Mouse (Mus musculus) E14TG2a.4 (cell line): ENCODE measurements around the gene Abcf1.

Experiments
- H3K27me3 ChIP-seq: 2 replicates; pipeline ENCODE4 v1.6.1; 2014; ENCODE audit warnings: low read length, control low read depth; ENCODE audit not compliant: insufficient read depth
- H3K36me3 ChIP-seq: 2 replicates; pipeline ENCODE4 v1.6.1; 2014; ENCODE audit warnings: low read length, control low read depth; ENCODE audit not compliant: insufficient read depth
- H3K4me1 ChIP-seq: replicated peaks from 2 replicates; pipeline ENCODE4 v1.6.1; 2014; ENCODE audit warnings: low read depth, low read length, control low read depth
- H3K4me3 ChIP-seq: replicated peaks from 2 replicates; pipeline ENCODE4 v1.5.1; 2014; ENCODE audit warnings: mild to moderate bottlenecking, low read length
- H3K9me3 ChIP-seq: 2 replicates; pipeline ENCODE4 v1.6.1; 2014; ENCODE audit warnings: low read length, control low read depth
- CTCF ChIP-seq: conservative IDR thresholded peaks from 2 replicates; pipeline ENCODE4 v1.5.1; 2014; ENCODE audit warnings: low read length
- NANOG ChIP-seq: IDR thresholded peaks from 2 replicates; pipeline ENCODE4 v1.6.1; 2014; ENCODE audit warnings: borderline replicate concordance, low read length, mixed read lengths
- POU5F1 ChIP-seq: IDR thresholded peaks from 2 replicates; pipeline ENCODE4 v1.6.1; 2014; ENCODE audit warnings: low read length, borderline replicate concordance

The Abcf1 gene

GRCm38 (mm10) chr17:35917463-35918251 lies 51.9 kb downstream of the Abcf1 start:
- peak overlapping the region; percentile 99 for H3K4me3 ChIP-seq
- H3K27me3 ChIP-seq: no peaks in the 10 kb centered on the region
- peaks cover 69% of the 10 kb centered on the region for H3K36me3 ChIP-seq
- H3K4me1 ChIP-seq: peaks cover 58% of the 10 kb centered on the region
- no peak for TF ChIP-seq CTCF
- no peak for TF ChIP-seq POU5F1
- no peaks in the 10 kb centered on the region for H3K9me3 ChIP-seq

GRCm38 (mm10) chr17:35917143-35917462 lies 52.5 kb downstream of the Abcf1 start:
- H3K4me3 ChIP-seq: peak overlapping the region; percentile 99

GRCm38 (mm10) chr17:35916297-35917142 lies 53.0 kb downstream of the Abcf1 start, which contains the start of the genes Mrps18b and Ppp1r10:
Mrps18b (minus strand) TSS chr17:35916389.
Ppp1r10 (plus strand) TSS chr17:35916434.
- no peaks in the 10 kb centered on the region for H3K27me3 ChIP-seq

More at GRCm38 (mm10) chr17:35917143-35917462, 52.5 kb downstream of the Abcf1 start:
- Histone ChIP-seq H3K36me3 (peaks cover 69% of the 10 kb centered on the region), H3K27me3 (no peaks in the 10 kb centered on the region), H3K4me1 (peaks cover 58% of the 10 kb centered on the region), H3K9me3 (no peaks in the 10 kb centered on the region)
- no peak for TF ChIP-seq NANOG
- TF ChIP-seq POU5F1: no peak
- no peak for TF ChIP-seq CTCF

GRCm38 (mm10) chr17:35915538-35916296 lies 53.8 kb downstream of the Abcf1 start:
- Histone ChIP-seq H3K9me3 (no peaks in the 10 kb centered on the region), H3K4me3 (peak overlapping the region; percentile 99), H3K36me3 (peaks cover 70% of the 10 kb centered on the region), H3K27me3 (no peaks in the 10 kb centered on the region), H3K4me1 (peaks cover 56% of the 10 kb centered on the region)
- TF ChIP-seq CTCF: no peak; the same call in 1 of the 2 replicates
- TF ChIP-seq POU5F1: no peak
- TF ChIP-seq NANOG: no peak

More at GRCm38 (mm10) chr17:35916297-35917142, 53.0 kb downstream of the Abcf1 start, which contains the start of the genes Mrps18b and Ppp1r10:
- H3K36me3 ChIP-seq: peaks cover 69% of the 10 kb centered on the region
- peaks cover 56% of the 10 kb centered on the region for H3K4me1 ChIP-seq
- no peak for TF ChIP-seq NANOG
- 0 out of 2 replicates have a peak, but pooled peaks have one; percentile 13 for TF ChIP-seq CTCF
- no peak for TF ChIP-seq POU5F1
- peak within 1 kb of the TSS; percentile 99 for H3K4me3 ChIP-seq
- H3K9me3 ChIP-seq: no peaks in the 10 kb centered on the region

GRCm38 (mm10) chr17:35914975-35915374 lies 54.6 kb downstream of the Abcf1 start:
- Histone ChIP-seq H3K4me3 (peak overlapping the region; percentile 99), H3K27me3 (no peaks in the 10 kb centered on the region), H3K4me1 (peaks cover 51% of the 10 kb centered on the region), H3K9me3 (no peaks in the 10 kb centered on the region), H3K36me3 (peaks cover 67% of the 10 kb centered on the region)
- TF ChIP-seq CTCF (no peak), POU5F1 (no peak), NANOG (no peak)

- H3K4me1 ChIP-seq: peaks cover 61% of the 10 kb centered on the region
- TF ChIP-seq NANOG (no peak), CTCF (no peak), POU5F1 (no peak)
- no peaks in the 10 kb centered on the region for H3K27me3 ChIP-seq
- no peaks in the 10 kb centered on the region for H3K9me3 ChIP-seq
- H3K4me3 ChIP-seq: peak within 1 kb of the TSS; percentile 83
- H3K36me3 ChIP-seq: peaks cover 81% of the 10 kb centered on the region
These were observed 59.6 kb downstream of the Abcf1 start, which contains the start of gene Atat1 for GRCm38 (mm10) chr17:35909919-35910369. Atat1 (minus strand) TSS chr17:35910075.

GRCm38 (mm10) chr17:35909186-35909918 lies 60.2 kb downstream of the Abcf1 start:
- H3K9me3 ChIP-seq: no peaks in the 10 kb centered on the region
- H3K27me3 ChIP-seq: no peaks in the 10 kb centered on the region
- H3K4me3 ChIP-seq: peak overlapping the region; percentile 83
- peaks cover 55% of the 10 kb centered on the region for H3K4me1 ChIP-seq
- no peak for TF ChIP-seq POU5F1
- no peak for TF ChIP-seq CTCF
- TF ChIP-seq NANOG: no peak
- H3K36me3 ChIP-seq: peaks cover 79% of the 10 kb centered on the region
